In the genomic region with DNA sequence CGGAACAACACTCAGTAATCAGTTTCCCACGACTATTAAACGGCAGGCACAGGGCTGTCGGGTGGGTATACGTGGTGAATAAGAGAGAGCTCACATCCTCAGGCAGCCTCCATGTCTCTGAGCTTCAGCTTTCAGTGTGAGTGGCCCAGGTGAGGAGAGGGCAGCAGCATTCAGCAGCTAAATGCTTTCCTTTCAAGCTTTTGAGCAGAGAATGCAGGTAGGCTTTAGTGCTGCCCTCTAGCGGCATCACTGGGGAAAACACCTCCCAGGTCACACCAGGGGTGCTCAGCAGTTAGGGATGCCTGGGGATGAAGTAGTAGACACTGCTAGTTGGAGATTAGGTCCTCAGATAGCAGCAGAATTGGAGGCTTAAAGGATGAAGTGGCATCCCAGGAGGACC, we compare ENCODE assay signal across 10 mouse cellular contexts. TPM values are rescaled to one million over a fixed set of nuclear protein-coding genes. Genes with fewer than 3 reads are reported as not detected.
DNase-seq lines count a peak whose midpoint lies in the region; ATAC-seq and TF ChIP-seq lines count a peak whose summit lies in the region.
"Not testable (repeated sequence)": the region's sequence is repeated elsewhere in the genome, so short reads cannot be mapped to it uniquely, and the experiment has no call there.
"Had no signal": no experiment of that assay in that cellular context is flagged by ENCODE, and none has a peak within 500 bp of the region (broad histone marks: within the 10 kb centered on the region; RNA-seq: fewer than 3 reads in every experiment).

No protein-coding gene starts in this region.

- not testable (repeated sequence) for H3K4me3 ChIP-seq in heart, postnatal 0 days (ENCODE audit: low read depth, low read length); kidney, embryonic 14.5 days (ENCODE audit: low read length); limb, embryonic 11.5 days (ENCODE audit: low read depth, low read length)

- H3K4me2 ChIP-seq in heart, postnatal 0 days (ENCODE audit: low read depth, low read length); kidney, embryonic 14.5 days (replicated peaks; ENCODE audit: low read depth, low read length); limb, embryonic 11.5 days (ENCODE audit: low read depth, severe bottlenecking): not testable (repeated sequence)

- H3K9me3 ChIP-seq in heart, postnatal 0 days (replicated peaks; ENCODE audit: control insufficient read depth, low read length); kidney, embryonic 14.5 days (ENCODE audit: control insufficient read depth, low read length); limb, embryonic 11.5 days (ENCODE audit: control insufficient read depth, low read length): not testable (repeated sequence)

- DNase-seq in adrenal gland, adult 2 months, result peak; percentile 44
- DNase-seq in heart, postnatal 0 days (ENCODE audit: low spot score); limb, embryonic 11.5 days (ENCODE audit: low spot score): not testable (repeated sequence)
- peak; percentile 13 for DNase-seq in right cerebral cortex, postnatal 14 days
- DNase-seq in thymus, postnatal 4 days, result peak; percentile 66

- TF ChIP-seq EP300 in heart, postnatal 0 days (IDR thresholded peaks at IDR 0.05; ENCODE audit: low read depth), result not testable (repeated sequence)

- H3K27me3 ChIP-seq in heart, postnatal 0 days (ENCODE audit: control insufficient read depth, insufficient read depth, low read length); kidney, embryonic 14.5 days (ENCODE audit: control insufficient read depth, insufficient read depth, low read length); limb, embryonic 11.5 days (ENCODE audit: control insufficient read depth, insufficient read depth, low read length): not testable (repeated sequence)

- not testable (repeated sequence) for H3K27ac ChIP-seq in heart, postnatal 0 days (ENCODE audit: low read depth); kidney, embryonic 14.5 days (ENCODE audit: low read depth, low read length); limb, embryonic 11.5 days (replicated peaks; ENCODE audit: low read depth, low read length)

- H3K36me3 ChIP-seq in heart, postnatal 0 days (replicated peaks; ENCODE audit: control insufficient read depth, insufficient read depth, low read length); kidney, embryonic 14.5 days (ENCODE audit: control insufficient read depth, insufficient read depth, low read length); limb, embryonic 11.5 days (ENCODE audit: control insufficient read depth, insufficient read depth, low read length): not testable (repeated sequence)

- H3K4me1 ChIP-seq in heart, postnatal 0 days (ENCODE audit: control insufficient read depth, insufficient read depth); kidney, embryonic 14.5 days (ENCODE audit: control insufficient read depth, insufficient read depth, low read length); limb, embryonic 11.5 days (ENCODE audit: control insufficient read depth, insufficient read depth, low read length): not testable (repeated sequence)

- WGBS in heart, postnatal 0 days, result 0% methylated on average over 1 of the region's 6 CpGs
- 0% methylated on average over 1 of the region's 6 CpGs for WGBS in kidney, embryonic 14.5 days
- 0% methylated on average over 1 of the region's 6 CpGs for WGBS in limb, embryonic 11.5 days

- peak; percentile 24 for TF ChIP-seq CTCF in heart, postnatal 0 days (IDR thresholded peaks at IDR 0.05; ENCODE audit: low read depth)

- H3K9ac ChIP-seq in heart, postnatal 0 days (replicated peaks; ENCODE audit: low read depth, low read length); kidney, embryonic 14.5 days (ENCODE audit: low read depth, low read length); limb, embryonic 11.5 days (ENCODE audit: low read length): not testable (repeated sequence)

- ATAC-seq in erythroblast, adult 5-6 weeks (replicated peaks; ENCODE audit: low FRiP score, poor library complexity, severe bottlenecking), result peak; percentile 68
- ATAC-seq in heart, postnatal 0 days (ENCODE audit: insufficient read depth, low read depth), result peak; percentile 36; the same call in 1 of the 2 replicates
- ATAC-seq in kidney, embryonic 14.5 days (ENCODE audit: low FRiP score, low TSS enrichment), result 0 out of 2 replicates have a peak, but pooled peaks have one; percentile 65
- ATAC-seq in limb, embryonic 11.5 days (ENCODE audit: insufficient number of reproducible peaks, low FRiP score, low TSS enrichment, low read depth), result 0 out of 2 replicates have a peak, but pooled peaks have one; percentile 27
- peak; percentile 89 for ATAC-seq in megakaryocyte-erythroid progenitor cell, adult 5-6 weeks (replicated peaks; ENCODE audit: low FRiP score, low TSS enrichment, poor library complexity, severe bottlenecking)

RNA-seq across cellular contexts. Expression of gene Gm3776, which starts 2.8 kb away (rescaled TPM):
- not detected for total RNA-seq in adrenal gland, adult 2 months (2021)
- polyA plus RNA-seq in adrenal gland, adult 2 months (2012; rRNA removed), result not detected in 2 replicates
- not detected in 2 replicates for total RNA-seq in erythroblast, adult 5-6 weeks (2015; ENCODE audit: low replicate concordance)
- not detected in 2 replicates for total RNA-seq in erythroblast, adult 5-6 weeks (2017; ENCODE audit: low replicate concordance)
- 0.42 TPM in 1 of 2 replicates, not detected in the other for total RNA-seq in heart, postnatal 0 days (2014; rRNA removed; ENCODE audit: low replicate concordance)
- polyA plus RNA-seq in heart, postnatal 0 days (2015; fragmentation: Nextera tagmentation; extraction: Ambion mirVana), result 0.40 TPM in 1 of 2 replicates, not detected in the other
- polyA plus RNA-seq in kidney, embryonic 14.5 days (2014; fragmentation: Nextera tagmentation; extraction: Ambion mirVana), result not detected in 2 replicates
- not detected in 2 replicates for polyA plus RNA-seq in limb, embryonic 11.5 days (2014; fragmentation: Nextera tagmentation; extraction: Ambion mirVana)
- not detected in 2 replicates for total RNA-seq in megakaryocyte-erythroid progenitor cell, adult 5-6 weeks (2014; fragmentation: Nextera tagmentation)
- total RNA-seq in megakaryocyte-erythroid progenitor cell, adult 5-6 weeks (2017), result not detected in 2 replicates
- total RNA-seq: layer of hippocampus, adult 18-20 months had no signal
- polyA plus RNA-seq: thymus, postnatal 0 days had no signal

RNA-seq across cellular contexts. Expression of gene Gsta1, which starts 29.2 kb away (rescaled TPM):
- total RNA-seq in adrenal gland, adult 2 months (2021), result 1 to 10 TPM in 1 of 2 experiments, not detected in 1; 1.3 TPM
- polyA plus RNA-seq in adrenal gland, adult 2 months (2012; rRNA removed), result not detected in 2 replicates
- total RNA-seq in erythroblast, adult 5-6 weeks (2015; ENCODE audit: low replicate concordance), result not detected in 2 replicates
- total RNA-seq in erythroblast, adult 5-6 weeks (2017; ENCODE audit: low replicate concordance), result not detected in 2 replicates
- total RNA-seq in heart, postnatal 0 days (2014; rRNA removed; ENCODE audit: low replicate concordance), result not detected in 2 replicates
- 0.45 TPM in 1 of 2 replicates, not detected in the other for polyA plus RNA-seq in heart, postnatal 0 days (2015; fragmentation: Nextera tagmentation; extraction: Ambion mirVana)
- polyA plus RNA-seq in kidney, embryonic 14.5 days (2014; fragmentation: Nextera tagmentation; extraction: Ambion mirVana), result not detected in 2 replicates
- polyA plus RNA-seq in limb, embryonic 11.5 days (2014; fragmentation: Nextera tagmentation; extraction: Ambion mirVana), result not detected in 2 replicates
- total RNA-seq in megakaryocyte-erythroid progenitor cell, adult 5-6 weeks (2014; fragmentation: Nextera tagmentation), result not detected in 2 replicates
- not detected in 2 replicates for total RNA-seq in megakaryocyte-erythroid progenitor cell, adult 5-6 weeks (2017)
- total RNA-seq: layer of hippocampus, adult 18-20 months had no signal

RNA-seq across cellular contexts. Expression of gene Gm10639, which starts 30.0 kb away (rescaled TPM):
- not detected for total RNA-seq in adrenal gland, adult 2 months (2021)
- not detected in 2 replicates for polyA plus RNA-seq in adrenal gland, adult 2 months (2012; rRNA removed)
- not detected in 2 replicates for total RNA-seq in erythroblast, adult 5-6 weeks (2015; ENCODE audit: low replicate concordance)
- not detected in 2 replicates for total RNA-seq in erythroblast, adult 5-6 weeks (2017; ENCODE audit: low replicate concordance)
- not detected in 2 replicates for total RNA-seq in heart, postnatal 0 days (2014; rRNA removed; ENCODE audit: low replicate concordance)
- polyA plus RNA-seq in heart, postnatal 0 days (2015; fragmentation: Nextera tagmentation; extraction: Ambion mirVana), result not detected in 2 replicates
- polyA plus RNA-seq in kidney, embryonic 14.5 days (2014; fragmentation: Nextera tagmentation; extraction: Ambion mirVana), result 3.9 and 4.9 TPM in 2 replicates
- not detected in 2 replicates for polyA plus RNA-seq in limb, embryonic 11.5 days (2014; fragmentation: Nextera tagmentation; extraction: Ambion mirVana)
- total RNA-seq in megakaryocyte-erythroid progenitor cell, adult 5-6 weeks (2014; fragmentation: Nextera tagmentation), result not detected in 2 replicates
- total RNA-seq in megakaryocyte-erythroid progenitor cell, adult 5-6 weeks (2017), result not detected in 2 replicates
- total RNA-seq: layer of hippocampus, adult 18-20 months had no signal
- polyA plus RNA-seq: thymus, postnatal 0 days had no signal

RNA-seq across cellular contexts. Expression of gene Omt2a, which starts 54.9 kb away (rescaled TPM):
- total RNA-seq in adrenal gland, adult 2 months (2021), result not detected
- not detected in 2 replicates for polyA plus RNA-seq in adrenal gland, adult 2 months (2012; rRNA removed)
- total RNA-seq in erythroblast, adult 5-6 weeks (2015; ENCODE audit: low replicate concordance), result not detected in 2 replicates
- not detected in 2 replicates for total RNA-seq in erythroblast, adult 5-6 weeks (2017; ENCODE audit: low replicate concordance)
- not detected in 2 replicates for total RNA-seq in heart, postnatal 0 days (2014; rRNA removed; ENCODE audit: low replicate concordance)
- polyA plus RNA-seq in heart, postnatal 0 days (2015; fragmentation: Nextera tagmentation; extraction: Ambion mirVana), result not detected in 2 replicates
- not detected in 2 replicates for polyA plus RNA-seq in kidney, embryonic 14.5 days (2014; fragmentation: Nextera tagmentation; extraction: Ambion mirVana)
- polyA plus RNA-seq in limb, embryonic 11.5 days (2014; fragmentation: Nextera tagmentation; extraction: Ambion mirVana), result not detected in 2 replicates
- total RNA-seq in megakaryocyte-erythroid progenitor cell, adult 5-6 weeks (2014; fragmentation: Nextera tagmentation), result not detected in 2 replicates
- total RNA-seq in megakaryocyte-erythroid progenitor cell, adult 5-6 weeks (2017), result not detected in 2 replicates
- total RNA-seq: layer of hippocampus, adult 18-20 months had no signal
- polyA plus RNA-seq: thymus, postnatal 0 days had no signal

Comparison
In these comparisons a context has a peak if more than half of its experiments do, and no peak if none do; other contexts are left out.
1. ATAC-seq: peak in every context shown above with its lines; median percentile 89 in megakaryocyte-erythroid progenitor cell, adult 5-6 weeks; 68 in erythroblast, adult 5-6 weeks; 65 in kidney, embryonic 14.5 days; 36 in heart, postnatal 0 days; 27 in limb, embryonic 11.5 days.